Mouse (Mus musculus) left cerebral cortex, adult 11 months (tissue): ENCODE measurements around the gene Nt5c.
A peak's percentile ranks its signal among the peaks of the same experiment; 100 is the strongest.
"Not testable (repeated sequence)": the region's sequence is repeated elsewhere in the genome, so short reads cannot be mapped to it uniquely, and the experiment has no call there.

Experiments
- DNase-seq: peaks from one replicate; pipeline ENCODE4 v3.0.0; 2022; ENCODE audit warnings: low spot score

Gene Nt5c

DNA sequence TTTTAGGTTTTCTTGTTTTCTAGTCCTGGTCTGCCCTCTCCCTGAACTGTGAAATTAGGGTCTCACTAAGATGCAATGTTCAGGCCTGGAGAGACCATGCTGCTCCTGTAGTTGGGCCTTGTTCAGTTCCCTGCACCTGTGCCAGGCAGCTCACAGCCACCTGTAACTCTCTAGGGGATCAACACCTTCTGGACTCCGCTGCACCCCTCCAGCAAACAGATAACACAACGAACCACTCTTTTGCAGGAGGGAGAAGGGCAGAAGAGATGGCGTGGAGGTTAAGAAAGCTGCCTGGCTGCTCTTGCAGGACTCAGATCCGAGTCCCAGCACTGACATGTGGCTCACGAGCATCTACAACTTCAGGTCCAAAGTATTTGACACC lies 18.8 kb upstream of the Nt5c start:
- DNase-seq: no peak

DNA sequence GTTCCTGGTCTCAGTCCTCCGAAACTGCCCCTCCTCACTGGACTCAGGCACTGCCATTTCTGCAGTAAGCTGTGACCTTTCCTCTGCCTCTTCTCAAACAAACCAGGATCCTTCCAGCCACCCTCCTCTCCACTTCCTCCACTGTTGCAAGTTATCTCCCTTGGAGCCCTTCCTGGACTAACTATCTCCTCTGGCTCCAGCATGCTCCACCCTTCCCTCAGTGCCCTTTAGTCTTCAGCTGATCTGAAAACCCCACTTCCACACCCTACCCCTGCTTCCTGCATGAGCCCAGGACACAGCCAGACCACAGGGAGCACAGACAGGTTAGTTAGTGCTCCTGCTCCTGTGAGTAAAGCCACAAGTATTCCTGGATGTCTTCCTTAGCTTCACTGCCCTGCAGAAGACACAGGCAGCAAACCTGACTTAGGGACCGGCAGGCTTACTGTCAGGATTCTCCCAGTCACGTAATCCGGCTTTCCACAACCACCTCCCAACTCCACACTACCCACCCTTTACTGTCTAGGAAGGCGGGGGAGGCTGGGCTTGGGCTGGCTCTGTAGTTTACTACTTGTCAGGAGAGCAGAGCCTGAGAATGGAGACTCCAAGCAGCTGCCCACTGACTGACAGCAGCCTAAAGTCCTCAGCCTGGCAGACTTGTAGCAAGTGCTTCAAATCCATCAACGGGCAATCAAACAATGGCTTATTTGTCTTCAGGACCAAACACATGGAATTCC lies 18.3 kb upstream of the Nt5c start:
- no peak for DNase-seq

DNA sequence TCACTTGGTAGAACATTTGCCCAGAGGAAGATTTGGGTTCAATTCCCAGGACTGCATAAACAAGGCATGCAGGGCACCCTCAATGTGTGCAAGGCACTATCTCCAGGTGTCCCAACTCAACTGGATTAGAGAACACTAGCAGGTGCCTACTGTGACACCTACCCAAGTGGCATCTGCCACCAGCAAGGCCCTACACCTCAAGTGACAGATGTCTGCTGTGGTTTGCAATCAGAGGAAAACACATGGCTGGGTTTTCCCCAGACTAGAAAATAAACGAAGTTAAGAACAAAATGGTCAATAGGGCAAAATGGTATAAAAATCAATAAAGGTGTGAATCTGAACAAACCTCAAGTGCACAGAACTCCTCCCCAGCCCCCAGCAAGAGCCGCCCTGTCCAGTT lies 16.4 kb upstream of the Nt5c start:
- no peak for DNase-seq

DNA sequence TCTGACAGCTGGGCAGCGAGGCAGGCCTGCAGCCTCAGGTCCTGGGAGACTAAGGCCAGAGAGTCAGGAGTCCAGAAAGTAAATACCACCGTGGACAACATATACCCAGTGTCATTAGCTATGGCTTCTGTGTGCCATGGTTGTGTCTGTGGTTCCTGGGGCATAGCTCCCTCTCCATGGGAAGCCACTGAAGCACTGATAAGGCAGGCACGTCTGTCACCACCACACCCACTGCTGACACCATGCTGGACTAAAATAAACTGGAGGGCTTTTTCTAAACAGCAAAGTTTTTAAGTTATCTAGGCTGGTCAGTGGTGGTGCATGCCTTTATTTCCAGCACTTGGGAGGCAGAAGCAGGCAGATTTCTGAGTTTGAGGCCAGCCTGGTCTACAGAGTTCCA lies 14.9 kb upstream of the Nt5c start:
- no peak for DNase-seq

DNA sequence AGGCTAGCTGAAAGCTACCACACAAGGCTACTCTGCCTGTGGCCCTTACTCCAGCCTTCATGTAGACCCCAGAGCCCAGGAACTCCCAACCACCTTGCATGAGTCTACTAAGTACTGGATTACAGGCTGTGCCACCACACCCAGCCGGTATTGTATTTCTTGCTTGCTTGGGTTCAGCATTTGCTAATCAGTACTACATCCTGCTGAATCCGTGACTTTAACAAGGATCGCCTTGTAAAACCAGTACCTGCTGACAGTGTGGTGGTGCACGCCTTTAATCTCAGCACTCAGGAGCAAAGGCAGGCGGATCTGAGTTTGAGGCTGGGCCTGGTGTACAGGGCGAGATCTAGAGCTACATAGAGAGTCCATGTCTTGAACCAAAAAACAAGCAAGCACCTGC lies 11.0 kb upstream of the Nt5c start:
- no peak for DNase-seq

DNA sequence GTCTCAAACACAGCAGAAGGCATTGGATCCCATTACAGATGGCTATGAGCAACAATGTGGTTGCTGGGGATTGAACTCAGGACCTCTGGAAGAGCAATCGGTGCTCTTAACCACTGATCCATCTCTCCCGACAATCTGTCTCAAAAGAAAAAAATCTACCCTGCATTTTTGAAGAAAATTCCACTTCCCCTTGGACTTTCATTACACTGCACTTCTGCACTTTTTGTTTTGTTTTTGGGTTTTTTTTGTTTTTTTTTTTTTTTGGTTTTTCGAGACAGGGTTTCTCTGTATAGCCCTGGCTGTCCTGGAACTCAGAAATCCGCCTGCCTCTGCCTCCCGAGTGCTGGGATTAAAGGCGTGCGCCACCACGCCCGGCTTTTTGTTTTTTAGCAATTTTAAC lies 4.9 kb upstream of the Nt5c start:
- not testable (repeated sequence) for DNase-seq

DNA sequence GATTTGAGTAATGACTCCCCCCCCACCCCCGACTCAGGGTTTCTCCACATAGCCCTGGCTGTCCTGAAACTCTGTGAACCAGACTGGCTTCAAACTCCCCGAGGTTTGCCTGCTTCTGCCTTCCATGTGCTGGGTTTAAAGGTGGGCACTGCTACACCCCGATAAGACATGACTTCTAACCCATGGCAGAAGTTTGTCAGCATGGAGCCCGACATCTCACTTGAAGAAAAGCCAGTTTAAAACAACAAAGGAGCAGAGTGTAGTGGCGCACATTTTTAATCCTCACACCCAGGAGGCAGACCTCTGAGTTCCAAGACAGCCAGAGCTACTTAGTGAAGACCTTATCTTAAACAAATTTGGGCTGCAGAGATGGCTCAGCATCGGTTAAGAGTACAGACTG lies 725 bp upstream of the Nt5c start:
- no peak for DNase-seq

DNA sequence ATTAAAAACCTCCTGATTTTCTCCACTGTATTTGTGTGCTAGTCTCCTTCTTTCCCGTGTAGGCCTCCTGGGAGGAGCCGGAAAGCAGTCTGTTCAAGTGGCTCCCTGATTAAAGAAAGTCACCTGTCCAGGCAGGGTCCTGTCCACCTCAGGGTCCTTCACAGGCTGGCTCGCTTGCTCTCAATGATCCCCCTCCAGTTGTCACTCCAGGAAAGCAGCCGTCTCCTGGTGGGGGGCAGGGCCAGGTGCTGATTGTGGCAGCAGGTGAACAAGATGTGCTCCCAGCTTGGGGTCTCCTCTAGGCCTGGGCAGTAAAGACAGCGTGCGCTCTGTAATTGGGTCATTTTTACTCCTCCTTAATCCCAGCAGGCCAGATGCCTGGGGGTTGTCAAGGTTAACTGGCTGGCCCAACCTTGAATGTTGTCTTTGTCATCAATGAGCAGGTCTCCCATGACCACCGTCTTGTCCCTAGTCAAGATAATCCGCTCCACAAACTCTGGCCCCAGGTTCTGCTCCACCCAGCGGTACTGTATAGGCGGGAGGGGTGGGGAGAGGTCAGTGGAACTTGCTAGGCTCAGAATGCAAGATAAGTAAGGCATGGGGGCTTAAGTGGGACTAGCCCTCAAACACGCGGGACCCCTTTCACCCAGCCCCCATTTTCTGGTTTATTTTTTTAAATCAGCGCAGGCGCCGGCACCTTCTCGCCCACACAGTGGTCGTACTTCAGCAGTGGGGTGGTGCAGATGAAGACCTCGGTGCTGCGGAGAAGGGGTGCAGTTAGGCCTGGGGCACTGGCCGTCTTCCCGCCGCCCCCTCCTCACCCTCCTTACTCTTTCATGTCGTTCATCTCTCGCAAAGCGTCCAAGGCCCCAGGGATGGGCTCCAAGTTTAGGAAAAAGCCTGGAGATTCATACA lies 964 bp downstream of the Nt5c start:
- DNase-seq: no peak

DNA sequence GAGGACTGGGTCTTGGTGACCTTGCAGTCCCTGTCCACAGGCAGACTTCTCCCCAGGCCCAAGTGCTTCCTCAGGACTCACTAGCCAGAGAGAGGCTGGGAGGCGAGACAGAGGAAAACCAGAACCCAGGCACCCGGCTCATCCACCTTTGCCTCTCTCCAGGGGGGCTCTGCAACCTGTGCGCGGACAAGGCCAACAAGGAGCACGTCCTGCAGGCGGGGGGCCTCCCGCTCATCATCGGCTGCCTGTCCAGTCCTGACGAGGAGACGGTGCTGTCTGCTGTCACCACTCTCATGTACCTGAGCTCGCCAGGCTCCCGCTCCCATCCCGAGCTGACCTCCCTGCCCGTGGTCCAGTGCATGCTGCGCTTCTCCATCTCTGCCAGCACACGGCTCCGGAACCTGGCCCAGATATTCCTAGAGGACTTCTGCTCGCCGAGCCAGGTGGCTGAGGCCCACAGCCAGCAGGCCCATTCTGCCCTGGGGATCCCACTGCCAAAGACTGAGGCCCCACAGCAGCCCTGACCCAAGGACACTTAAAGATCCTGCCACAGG lies 3.0 kb downstream of the Nt5c start:
- DNase-seq: no peak

DNA sequence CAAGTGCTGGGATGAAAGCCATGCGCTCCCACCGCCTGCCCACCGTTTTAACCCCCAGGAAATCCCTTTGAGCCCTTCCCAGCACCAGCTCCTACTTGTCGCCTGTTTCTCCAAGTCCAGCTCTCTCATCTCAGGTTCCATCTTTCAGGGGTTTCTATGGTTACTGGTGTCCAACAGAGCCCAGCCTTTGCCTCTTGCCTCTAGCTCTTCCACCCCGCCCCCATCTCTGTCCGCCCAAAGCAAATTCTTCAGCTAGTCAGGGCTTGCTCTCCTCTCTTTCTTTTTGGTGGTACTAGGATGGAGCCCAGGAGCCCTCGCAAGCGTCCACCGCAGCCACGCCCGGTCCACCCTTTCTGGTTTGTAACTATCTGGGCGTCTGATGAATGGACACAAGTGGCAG lies 6.5 kb downstream of the Nt5c start:
- DNase-seq: no peak

DNA sequence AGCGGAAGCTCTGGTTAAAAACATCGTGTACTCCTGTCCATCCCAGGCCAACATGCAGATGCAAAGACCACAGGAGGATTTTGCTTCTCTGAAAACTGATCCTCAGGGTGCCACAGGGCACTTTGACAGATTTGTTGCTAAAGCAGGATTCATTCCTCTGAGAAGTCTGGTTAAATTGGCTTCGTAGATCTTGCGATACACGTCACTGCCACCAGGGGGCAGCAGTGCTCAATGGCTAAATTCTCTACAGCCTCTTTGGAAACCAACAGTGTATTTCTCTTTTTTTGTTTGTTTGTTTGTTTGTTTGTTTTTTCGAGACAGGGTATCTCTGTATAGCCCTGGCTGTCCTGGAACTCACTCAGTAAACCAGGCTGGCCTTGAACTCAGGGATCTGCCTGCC lies 7.9 kb downstream of the Nt5c start:
- DNase-seq: peak; percentile 49

DNA sequence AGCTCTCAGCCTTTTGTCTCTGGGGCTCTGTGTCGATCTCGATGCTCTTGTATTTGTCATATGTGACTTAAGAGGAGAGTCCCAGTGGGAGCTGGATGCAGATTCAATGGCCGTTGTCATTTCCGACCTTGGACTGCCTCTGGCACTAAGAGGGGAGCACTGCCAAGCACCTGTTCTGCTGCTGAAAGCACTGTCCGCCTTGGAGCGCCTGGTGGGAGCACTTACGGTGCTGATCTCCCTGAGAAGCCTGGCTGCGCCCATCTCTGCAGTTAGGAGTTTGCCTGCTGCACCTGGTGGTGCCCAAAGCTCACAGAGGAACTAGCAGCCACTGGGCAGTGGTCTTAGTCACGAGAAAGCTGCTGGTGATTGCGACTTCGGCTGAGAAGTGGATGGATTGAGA lies 8.4 kb downstream of the Nt5c start:
- no peak for DNase-seq

DNA sequence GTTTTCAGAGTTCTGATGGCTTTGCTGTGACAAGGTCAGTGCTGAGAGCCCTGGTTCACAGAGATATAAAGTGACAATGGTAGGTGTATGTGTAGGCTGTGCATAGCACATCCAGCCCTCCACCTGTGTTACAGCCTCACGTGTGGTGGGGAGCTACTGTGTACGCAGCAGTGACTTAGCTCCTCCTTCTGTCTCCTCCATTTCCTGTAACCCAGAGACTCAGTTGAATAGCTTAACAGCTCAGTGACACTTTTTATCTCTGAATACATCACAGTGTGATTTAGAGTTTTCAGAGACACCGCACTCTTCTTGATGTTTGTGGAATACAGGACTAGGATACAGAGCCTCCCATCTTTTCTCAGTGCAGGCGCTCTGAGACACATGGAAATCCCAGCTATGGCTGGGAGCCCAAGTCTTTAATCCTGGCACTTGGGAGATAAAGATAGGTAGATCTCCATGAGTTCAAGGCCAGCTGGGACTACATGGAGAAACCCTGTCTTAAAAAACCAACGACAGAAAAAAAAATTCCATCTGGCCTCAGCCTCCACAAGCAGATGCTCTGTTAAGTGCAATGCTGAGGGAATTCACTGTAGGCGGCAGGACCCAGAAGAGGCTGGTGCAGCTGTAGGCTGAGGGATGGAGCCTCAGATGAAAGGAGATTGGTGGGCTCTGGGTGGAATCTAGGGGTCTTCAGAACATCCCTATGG lies 10.0 kb downstream of the Nt5c start:
- peak; percentile 56 for DNase-seq

DNA sequence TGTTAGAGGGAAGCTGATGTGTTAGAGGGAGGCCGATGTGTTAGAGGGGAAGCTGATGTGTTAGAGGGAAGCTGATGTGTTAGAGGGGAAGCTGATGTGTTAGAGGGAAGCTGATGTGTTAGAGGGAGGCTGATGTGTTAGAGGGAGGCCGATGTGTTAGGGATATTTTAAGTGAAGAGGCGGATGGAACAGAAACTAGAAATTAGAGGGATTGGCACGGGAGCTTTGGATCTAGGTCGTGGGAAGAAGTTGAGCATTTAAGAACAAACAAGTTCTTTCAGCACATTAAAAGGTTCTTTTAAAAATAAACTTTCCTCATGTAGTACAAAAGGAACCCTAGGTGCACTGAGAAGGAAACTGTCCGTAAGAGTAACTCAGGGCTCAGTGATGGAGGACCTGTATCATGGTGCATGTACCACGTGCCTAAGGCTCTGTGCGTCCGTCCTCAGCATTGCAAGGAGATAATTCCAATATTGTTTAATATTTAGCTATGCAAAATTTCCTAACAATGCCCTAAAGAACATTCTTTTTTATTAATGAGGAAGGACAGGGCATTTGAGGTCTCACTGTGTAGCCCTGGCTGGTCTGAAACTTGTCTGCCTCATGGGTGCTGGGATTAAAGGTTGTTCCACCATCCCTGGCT lies 13.2 kb downstream of the Nt5c start:
- no peak for DNase-seq

DNA sequence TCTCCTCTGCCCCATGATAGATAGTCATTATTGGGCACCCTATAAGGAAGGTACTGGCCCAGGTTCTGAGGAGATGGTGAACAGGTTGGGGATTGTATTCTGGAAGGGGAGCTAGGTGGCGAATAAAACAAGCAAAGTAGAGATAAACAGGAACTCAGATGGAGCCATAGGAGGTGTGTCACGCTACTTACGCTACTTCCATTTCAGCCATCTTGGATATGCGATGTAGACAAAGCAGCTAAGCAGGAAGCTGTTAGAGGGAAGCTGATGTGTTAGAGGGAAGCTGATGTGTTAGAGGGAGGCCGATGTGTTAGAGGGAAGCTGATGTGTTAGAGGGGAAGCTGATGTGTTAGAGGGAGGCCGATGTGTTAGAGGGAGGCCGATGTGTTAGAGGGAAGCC lies 14.3 kb downstream of the Nt5c start:
- not testable (repeated sequence) for DNase-seq

DNA sequence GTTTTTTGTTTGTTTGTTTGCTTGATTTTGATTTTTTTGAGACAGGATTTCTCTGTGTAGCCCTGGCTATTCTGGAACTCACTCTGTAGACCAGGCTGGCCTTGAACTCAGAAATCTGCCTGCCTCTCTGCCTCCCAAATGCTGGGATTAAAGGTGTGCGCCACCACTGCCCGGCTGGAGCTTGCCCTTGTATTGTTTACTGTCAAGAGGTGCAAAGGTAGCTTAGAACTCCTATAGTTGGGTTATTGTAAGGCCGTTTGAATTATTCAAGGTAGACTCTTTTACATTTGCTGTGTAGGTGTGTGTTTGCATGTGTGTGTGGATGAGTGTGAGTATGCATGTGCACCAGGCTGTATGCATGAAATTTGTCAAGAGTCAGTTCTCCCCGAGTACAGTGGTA lies 15.0 kb downstream of the Nt5c start:
- not testable (repeated sequence) for DNase-seq

DNA sequence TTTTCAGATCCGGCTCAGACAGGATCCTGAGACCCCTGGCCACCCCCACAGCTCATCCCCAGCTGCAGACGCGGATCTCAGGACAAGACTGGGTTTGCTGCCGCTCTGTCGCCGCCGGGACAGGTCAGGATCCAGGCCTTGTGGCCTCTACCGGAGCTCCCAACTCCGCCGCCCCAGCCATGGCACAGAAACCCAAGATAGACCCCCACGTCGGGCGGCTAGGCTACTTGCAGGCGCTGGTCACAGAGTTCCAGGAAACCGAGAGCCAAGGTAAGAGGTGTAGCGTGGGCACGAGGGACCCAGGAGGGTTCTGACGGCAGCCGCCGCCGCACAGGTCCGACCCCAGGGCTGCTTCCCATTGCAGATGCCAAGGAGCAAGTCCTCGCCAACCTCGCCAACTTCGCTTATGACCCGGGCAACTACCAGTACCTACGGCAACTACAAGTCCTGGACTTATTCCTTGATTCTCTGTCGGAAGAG lies 15.9 kb downstream of the Nt5c start:
- no peak for DNase-seq

DNA sequence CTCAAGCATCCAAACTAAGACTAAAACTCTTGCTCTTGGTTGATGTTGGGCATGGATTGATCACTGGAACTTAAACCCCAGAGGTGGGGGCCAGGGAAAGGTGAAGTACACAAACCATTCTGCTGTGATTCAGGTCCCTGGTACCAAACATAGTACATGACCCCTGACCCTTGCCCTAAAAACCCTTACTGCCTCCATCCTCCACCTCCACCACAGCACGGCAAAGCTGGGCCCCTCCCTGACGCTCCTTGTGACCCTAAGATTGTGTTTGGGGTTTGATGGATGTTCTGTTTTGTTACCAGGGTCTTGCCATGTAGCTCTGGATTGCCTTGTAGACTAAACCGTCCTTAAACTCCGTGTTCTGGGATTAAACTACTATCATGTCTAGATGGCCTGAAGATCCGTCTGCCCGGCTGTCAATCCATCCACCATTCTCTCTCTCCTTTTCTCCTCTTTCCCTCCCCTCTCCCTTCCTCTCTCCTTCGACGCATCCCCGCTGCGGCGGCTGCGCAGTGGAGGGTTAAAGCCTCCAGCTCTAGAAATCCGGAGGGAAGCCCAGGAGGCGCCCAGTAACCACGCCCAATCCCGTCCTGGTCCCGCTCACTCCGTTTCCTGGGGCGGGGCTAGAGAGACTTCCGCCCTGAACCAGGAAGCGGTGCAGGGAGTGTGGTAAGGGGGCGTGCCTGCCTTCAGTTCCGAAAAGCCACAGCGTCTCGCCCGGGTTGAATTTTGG lies 16.5 kb downstream of the Nt5c start, which contains the start of gene Armc7:
Gene Armc7 (plus strand): TSS at position 643 of the 733 bp plus-strand sequence.
- DNase-seq: peak; percentile 85

DNA sequence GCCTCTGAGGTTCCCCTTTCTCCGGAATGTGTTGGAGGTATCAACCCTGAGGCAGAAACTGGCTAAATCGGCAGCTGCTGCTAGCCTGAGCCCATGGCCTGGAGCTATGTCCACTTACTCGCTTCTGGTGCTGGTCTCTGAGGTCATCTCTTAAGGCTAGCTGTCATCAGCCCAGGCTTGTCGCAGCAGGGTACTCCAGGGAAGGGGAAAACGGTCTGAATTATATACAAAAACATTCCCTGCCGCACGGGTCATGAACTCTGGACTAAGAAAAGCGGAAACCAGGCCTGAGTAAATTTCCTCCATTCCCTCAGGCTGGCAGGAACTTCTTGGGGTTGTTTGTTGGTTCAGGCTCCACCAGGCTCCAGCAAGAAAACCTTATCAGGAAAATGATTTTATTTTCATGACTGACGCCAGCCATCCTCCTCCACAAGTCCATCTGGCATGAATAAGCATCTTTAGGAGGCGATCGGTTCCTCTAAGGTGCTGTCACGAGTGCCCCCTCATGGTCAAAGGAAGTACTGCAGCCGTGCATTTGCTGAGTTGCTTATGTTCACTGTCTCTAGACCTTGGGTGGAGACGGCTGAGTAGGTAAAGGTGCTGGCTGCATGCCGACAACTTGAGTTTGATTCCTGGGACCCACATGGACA lies 17.9 kb downstream of the Nt5c start:
- peak; percentile 94 for DNase-seq

DNA sequence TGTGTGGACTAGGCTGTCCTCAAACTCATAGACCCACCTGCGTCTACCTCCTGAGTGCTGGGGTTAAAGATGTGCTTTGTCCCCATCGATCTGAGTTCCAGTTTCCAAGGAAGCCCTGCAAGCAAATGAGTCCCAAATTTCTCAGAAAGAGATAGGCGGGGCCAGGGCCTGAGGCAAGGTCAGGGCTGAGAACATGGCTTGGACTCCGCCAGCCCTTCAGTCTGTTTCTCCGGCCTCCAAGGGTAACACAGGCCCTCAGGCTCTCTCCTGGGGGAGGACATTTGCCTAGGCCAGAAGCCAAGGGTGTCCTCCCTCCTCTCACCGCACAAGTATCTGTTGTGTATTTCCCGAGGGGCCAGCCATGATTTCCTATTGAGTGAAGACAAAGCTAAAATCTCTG lies 19.5 kb downstream of the Nt5c start:
- no peak for DNase-seq

DNA sequence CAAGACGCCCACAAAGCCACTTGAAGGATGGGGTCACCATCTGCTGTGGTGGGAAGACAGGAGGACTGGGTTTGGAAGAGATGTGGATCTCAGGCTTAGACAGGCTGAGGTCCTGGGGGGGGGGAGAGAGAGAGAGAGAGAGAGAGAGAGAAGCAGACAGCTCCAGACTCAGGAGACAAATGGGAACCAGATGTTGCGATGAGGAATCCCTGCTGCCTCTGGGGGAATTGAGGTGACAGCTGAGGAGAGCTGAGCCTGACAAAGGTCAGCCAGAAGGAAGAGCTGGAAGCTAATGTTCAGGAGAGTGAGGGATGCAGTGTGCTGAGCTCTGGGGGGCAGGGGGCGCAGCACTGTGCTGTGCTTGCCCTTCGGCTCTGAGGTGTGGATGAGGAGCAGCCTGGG lies 24.4 kb downstream of the Nt5c start:
- DNase-seq: no peak
